Mouse (Mus musculus) MEL-GATA-1-ER (cell line): ENCODE data around the gene 2200002D01Rik.

ENCODE experiments used
- DNase-seq: peaks from one replicate; pipeline ENCODE4 v3.0.0-alpha.2; 2012; ENCODE audit warnings: low read depth; ENCODE audit errors: extremely low read depth

2200002D01Rik gene

GRCm38 (mm10) chr7:29248261-29248841, at the start of gene 2200002D01Rik:
2200002D01Rik (minus strand) TSS chr7:29248466.
- DNase-seq = no peak

- DNase-seq = no peak
These were observed 48.7 kb upstream of the 2200002D01Rik start for GRCm38 (mm10) chr7:29296998-29297397.

GRCm38 (mm10) chr7:29295861-29296647, 47.8 kb upstream of the 2200002D01Rik start:
- DNase-seq = no peak

- no peak for DNase-seq
These were observed 46.0 kb upstream of the 2200002D01Rik start for GRCm38 (mm10) chr7:29294111-29294761.

- DNase-seq = no peak
These were observed 45.1 kb upstream of the 2200002D01Rik start for GRCm38 (mm10) chr7:29293131-29294065.

- no peak for DNase-seq
These were observed 44.3 kb upstream of the 2200002D01Rik start for GRCm38 (mm10) chr7:29292458-29293098.

- DNase-seq = no peak
These were observed 43.6 kb upstream of the 2200002D01Rik start for GRCm38 (mm10) chr7:29291616-29292457.

GRCm38 (mm10) chr7:29290691-29291485, 42.6 kb upstream of the 2200002D01Rik start:
- DNase-seq = no peak

- DNase-seq = no peak
These were observed 41.6 kb upstream of the 2200002D01Rik start for GRCm38 (mm10) chr7:29289856-29290255.

- no peak for DNase-seq
These were observed 40.8 kb upstream of the 2200002D01Rik start, which contains the start of gene Ppp1r14a for GRCm38 (mm10) chr7:29288942-29289638. Ppp1r14a (plus strand) TSS chr7:29289308.

GRCm38 (mm10) chr7:29288079-29288478, 39.8 kb upstream of the 2200002D01Rik start:
- no peak for DNase-seq

GRCm38 (mm10) chr7:29287481-29287880, 39.2 kb upstream of the 2200002D01Rik start:
- no peak for DNase-seq

GRCm38 (mm10) chr7:29284523-29284922, 36.3 kb upstream of the 2200002D01Rik start:
- no peak for DNase-seq

- DNase-seq = no peak
These were observed 35.6 kb upstream of the 2200002D01Rik start for GRCm38 (mm10) chr7:29283876-29284275.

GRCm38 (mm10) chr7:29282074-29282554, 33.8 kb upstream of the 2200002D01Rik start:
- no peak for DNase-seq

- DNase-seq = no peak
These were observed 33.2 kb upstream of the 2200002D01Rik start, which contains the start of gene Spint2 for GRCm38 (mm10) chr7:29281201-29282073. Spint2 (minus strand) TSS chr7:29281912.

- DNase-seq = no peak
These were observed 32.5 kb upstream of the 2200002D01Rik start for GRCm38 (mm10) chr7:29280801-29281200.
